Comparison of ENCODE assay signal across 17 mouse cellular contexts in genomic region chr11:85258966-85259365, GRCm38 (mm10). TPM values are rescaled to one million over a fixed set of nuclear protein-coding genes. Genes with fewer than 3 reads are reported as not detected.
DNase-seq lines count a peak whose midpoint lies in the region; ATAC-seq and TF ChIP-seq lines count a peak whose summit lies in the region.
"Had no signal": no experiment of that assay in that cellular context is flagged by ENCODE, and none has a peak within 500 bp of the region (broad histone marks: within the 10 kb centered on the region; RNA-seq: fewer than 3 reads in every experiment).

No protein-coding gene starts in this region.

- H3K27ac ChIP-seq in liver, embryonic 13.5 days = peak overlapping the region; percentile 9; the same call in 1 of the 2 replicates
- H3K27ac ChIP-seq in liver, embryonic 11.5 days (ENCODE audit: low read depth, low read length) = no peak overlapping the region
- H3K27ac ChIP-seq in brown adipose tissue, adult 24 weeks (replicated peaks; ENCODE audit: low read depth, low read length) = peak overlapping the region; percentile 23
- peak overlapping the region; percentile 89 for H3K27ac ChIP-seq in testis, adult 2 months (ENCODE audit: control insufficient read depth, insufficient read depth, low read depth, low read length)
- no peak overlapping the region for H3K27ac ChIP-seq in forebrain, embryonic 12.5 days
- H3K27ac ChIP-seq: embryonic facial prominence, embryonic 13.5 days; heart, embryonic 13.5 days; lung, embryonic 15.5 days; midbrain, embryonic 13.5 days had no signal

- H3K4me2 ChIP-seq in liver, embryonic 13.5 days = no peak overlapping the region
- no peak overlapping the region for H3K4me2 ChIP-seq in liver, embryonic 11.5 days
- H3K4me2 ChIP-seq in forebrain, embryonic 12.5 days = no peak overlapping the region
- H3K4me2 ChIP-seq: embryonic facial prominence, embryonic 13.5 days; heart, embryonic 13.5 days; lung, embryonic 15.5 days; midbrain, embryonic 13.5 days had no signal

- H3K9me3 ChIP-seq in liver, embryonic 13.5 days (replicated peaks) = no peaks in the 10 kb centered on the region
- H3K9me3 ChIP-seq in liver, embryonic 11.5 days (ENCODE audit: control insufficient read depth, low read length) = no peaks in the 10 kb centered on the region
- H3K9me3 ChIP-seq in forebrain, embryonic 12.5 days = no peaks in the 10 kb centered on the region
- H3K9me3 ChIP-seq: embryonic facial prominence, embryonic 13.5 days; heart, embryonic 13.5 days; lung, embryonic 15.5 days; midbrain, embryonic 13.5 days had no signal

- H3K4me1 ChIP-seq in liver, embryonic 13.5 days (replicated peaks) = peaks cover 16% of the 10 kb centered on the region
- H3K4me1 ChIP-seq in liver, embryonic 11.5 days (replicated peaks; ENCODE audit: control insufficient read depth, insufficient read depth, low read length) = peaks cover 13% of the 10 kb centered on the region
- 0 out of 2 replicates have a peak, but pooled peaks cover 2% of the 10 kb centered on the region for H3K4me1 ChIP-seq in brown adipose tissue, adult 24 weeks (ENCODE audit: control insufficient read depth, insufficient read depth, insufficient read length, low read length)
- peaks cover 2% of the 10 kb centered on the region; the same call in 1 of the 2 replicates for H3K4me1 ChIP-seq in testis, adult 2 months (ENCODE audit: control insufficient read depth, insufficient read depth, low read length)
- no peaks in the 10 kb centered on the region for H3K4me1 ChIP-seq in forebrain, embryonic 12.5 days
- H3K4me1 ChIP-seq: embryonic facial prominence, embryonic 13.5 days; lung, embryonic 15.5 days; midbrain, embryonic 13.5 days had no signal

- H3K9ac ChIP-seq in liver, embryonic 13.5 days = no peak overlapping the region
- H3K9ac ChIP-seq in liver, embryonic 11.5 days (ENCODE audit: low read depth, low read length) = no peak overlapping the region
- no peak overlapping the region for H3K9ac ChIP-seq in forebrain, embryonic 12.5 days
- H3K9ac ChIP-seq: embryonic facial prominence, embryonic 13.5 days; heart, embryonic 13.5 days; lung, embryonic 15.5 days; midbrain, embryonic 13.5 days had no signal

- ATAC-seq in liver, embryonic 13.5 days (ENCODE audit: low read depth) = no peak
- ATAC-seq in liver, embryonic 11.5 days (replicated peaks; ENCODE audit: low FRiP score) = no peak
- ATAC-seq in forebrain, embryonic 12.5 days (ENCODE audit: low FRiP score) = no peak
- ATAC-seq: forebrain, embryonic 16.5 days; hindbrain, embryonic 16.5 days; midbrain, embryonic 13.5 days had no signal

- no peaks in the 10 kb centered on the region for H3K27me3 ChIP-seq in liver, embryonic 13.5 days
- H3K27me3 ChIP-seq in liver, embryonic 11.5 days (replicated peaks; ENCODE audit: control insufficient read depth, insufficient read depth, low read length) = no peaks in the 10 kb centered on the region
- no peaks in the 10 kb centered on the region for H3K27me3 ChIP-seq in testis, adult 2 months (ENCODE audit: control insufficient read depth, insufficient read depth, low read length)
- no peaks in the 10 kb centered on the region for H3K27me3 ChIP-seq in forebrain, embryonic 12.5 days
- H3K27me3 ChIP-seq: embryonic facial prominence, embryonic 13.5 days; heart, embryonic 13.5 days; lung, embryonic 15.5 days; midbrain, embryonic 13.5 days had no signal

- no peaks in the 10 kb centered on the region for H3K36me3 ChIP-seq in liver, embryonic 13.5 days
- H3K36me3 ChIP-seq in liver, embryonic 11.5 days (ENCODE audit: control insufficient read depth, insufficient read depth, low read length) = no peaks in the 10 kb centered on the region
- no peaks in the 10 kb centered on the region for H3K36me3 ChIP-seq in testis, adult 2 months (ENCODE audit: control insufficient read depth, insufficient read depth, low read length)
- no peaks in the 10 kb centered on the region for H3K36me3 ChIP-seq in forebrain, embryonic 12.5 days (replicated peaks)
- H3K36me3 ChIP-seq: embryonic facial prominence, embryonic 13.5 days; heart, embryonic 13.5 days; lung, embryonic 15.5 days; midbrain, embryonic 13.5 days had no signal

- DNase-seq in gastrocnemius, postnatal 25 days = peak; percentile 7
- no peak for DNase-seq in gastrocnemius, postnatal 10 days
- no peak for DNase-seq in liver, embryonic 13.5 days
- no peak for DNase-seq in liver, embryonic 11.5 days (ENCODE audit: low spot score)
- DNase-seq in spleen, postnatal 10 days (ENCODE audit: low spot score in 2 of 2) = no peak
- DNase-seq: cerebellum, postnatal 14 days; layer of hippocampus, adult 9-11 months; retina, postnatal 1 day had no signal

- no peak overlapping the region for H3K4me3 ChIP-seq in liver, embryonic 13.5 days (replicated peaks)
- H3K4me3 ChIP-seq in liver, embryonic 11.5 days (ENCODE audit: low read depth, low read length) = no peak overlapping the region
- no peak overlapping the region for H3K4me3 ChIP-seq in brown adipose tissue, adult 24 weeks (ENCODE audit: insufficient read depth, low read depth, low read length)
- no peak overlapping the region for H3K4me3 ChIP-seq in testis, adult 2 months (ENCODE audit: control insufficient read depth, low read depth, low read length)
- no peak overlapping the region for H3K4me3 ChIP-seq in forebrain, embryonic 12.5 days (replicated peaks)
- H3K4me3 ChIP-seq: embryonic facial prominence, embryonic 13.5 days; heart, embryonic 13.5 days; lung, embryonic 15.5 days; midbrain, embryonic 13.5 days had no signal

- TF ChIP-seq CTCF in testis, adult 2 months (IDR thresholded peaks at IDR 0.05; ENCODE audit: control insufficient read depth, insufficient read depth, insufficient replicate concordance, low read depth, low read length) = no peak

- peak; percentile 63; the same call in 1 of the 2 replicates for TF ChIP-seq POLR2A in testis, adult 2 months (IDR thresholded peaks at IDR 0.05; ENCODE audit: control insufficient read depth, low read depth, low read length)

- WGBS in liver, embryonic 13.5 days (ENCODE audit: insufficient replicate concordance) = 74% methylated on average over 11 of the region's 11 CpGs
- 87% methylated on average over 11 of the region's 11 CpGs for WGBS in liver, embryonic 11.5 days
- 92% methylated on average over 11 of the region's 11 CpGs for WGBS in forebrain, embryonic 12.5 days

RNA-seq across cellular contexts. Expression of gene Appbp2, which starts 24.0 kb away (rescaled TPM):
- 1 to 10 TPM; 7.4 to 8.9 TPM for total RNA-seq in gastrocnemius, postnatal 25 days (2021)
- total RNA-seq in gastrocnemius, postnatal 10 days (2021) = 10 to 100 TPM; 17.3 to 18.4 TPM
- polyA plus RNA-seq in liver, embryonic 13.5 days (2015; fragmentation: Nextera tagmentation; extraction: Ambion mirVana) = 15.7 and 17.7 TPM in 2 replicates
- polyA plus RNA-seq in liver, embryonic 11.5 days (2014; fragmentation: Nextera tagmentation; extraction: Ambion mirVana) = 37.1 and 38.6 TPM in 2 replicates
- polyA plus RNA-seq in brown adipose tissue, adult 24 weeks (2012; ENCODE audit: insufficient read depth, insufficient read length, missing spikeins) = 12.4 and 16.7 TPM in 2 replicates
- 11.1 and 13.4 TPM in 2 replicates for polyA plus RNA-seq in testis, adult 2 months (2012; rRNA removed)
- 54.6 and 56.7 TPM in 2 replicates for polyA plus RNA-seq in forebrain, embryonic 12.5 days (2016; fragmentation: Nextera tagmentation; extraction: Ambion mirVana)

RNA-seq across cellular contexts. Expression of gene Ppm1d, which starts 52.1 kb away (rescaled TPM):
- 1 to 10 TPM; 4.7 to 5.4 TPM for total RNA-seq in gastrocnemius, postnatal 25 days (2021)
- total RNA-seq in gastrocnemius, postnatal 10 days (2021) = 10 to 100 TPM in 1 of 2 experiments, 1 to 10 TPM in 1; 8.9 to 10.0 TPM
- 21.8 and 22.7 TPM in 2 replicates for polyA plus RNA-seq in liver, embryonic 13.5 days (2015; fragmentation: Nextera tagmentation; extraction: Ambion mirVana)
- polyA plus RNA-seq in liver, embryonic 11.5 days (2014; fragmentation: Nextera tagmentation; extraction: Ambion mirVana) = 19.6 and 19.9 TPM in 2 replicates
- polyA plus RNA-seq in brown adipose tissue, adult 24 weeks (2012; ENCODE audit: insufficient read depth, insufficient read length, missing spikeins) = 4.7 and 6.7 TPM in 2 replicates
- polyA plus RNA-seq in testis, adult 2 months (2012; rRNA removed) = 106 TPM in 2 replicates
- polyA plus RNA-seq in forebrain, embryonic 12.5 days (2016; fragmentation: Nextera tagmentation; extraction: Ambion mirVana) = 27.2 and 27.9 TPM in 2 replicates

Comparison
In these comparisons a context has a peak if more than half of its experiments do, and no peak if none do; other contexts are left out.
1. H3K27ac ChIP-seq: peak in liver, embryonic 13.5 days (single experiment), brown adipose tissue, adult 24 weeks (single experiment) and testis, adult 2 months (single experiment); none in liver, embryonic 11.5 days (single experiment) and forebrain, embryonic 12.5 days (single experiment).